Mouse (Mus musculus) ES-Bruce4 (cell line): ENCODE measurements at regions not wholly inside any gene's neighbourhood (a gene's known extent, or its start where the extent isn't known, plus 50 kb on each side); places are given as distances from the start of the nearest gene placed in this dataset.

Source experiments
- CTCF ChIP-seq: IDR thresholded peaks from one replicate; pipeline ENCODE4 v1.8.1; 2011; ENCODE audit warnings: low read depth, low read length
- EP300 ChIP-seq: IDR thresholded peaks from 2 replicates; pipeline ENCODE4 v1.6.1; 2011; ENCODE audit warnings: low read depth, low read length; ENCODE audit not compliant: insufficient read depth
- POLR2A ChIP-seq: IDR thresholded peaks from one replicate; pipeline ENCODE4 v1.8.1; 2011; ENCODE audit warnings: low read length; ENCODE audit not compliant: insufficient read depth

- TF ChIP-seq CTCF: no peak
- TF ChIP-seq POLR2A: no peak
- TF ChIP-seq EP300: no peak
These were observed 138.9 kb upstream of the Tle3 start for GRCm38 (mm10) chr9:61233251-61233650.
